Mouse (Mus musculus) brown adipose tissue, adult 24 weeks (tissue): ENCODE measurements around the gene Prdm8. TPM values are rescaled to one million over a fixed set of nuclear protein-coding genes. Genes with fewer than 3 reads are reported as not detected.
A peak's percentile ranks its signal among the peaks of the same experiment; 100 is the strongest.

Experiments used
- H3K27ac ChIP-seq: fragments of 200-500 bp; replicated peaks from 2 replicates; pipeline ENCODE4 v1.5.1; 2012; ENCODE audit warnings: low read depth, mild to moderate bottlenecking, low read length
- H3K4me1 ChIP-seq: fragments of 200-500 bp; 2 replicates; pipeline ENCODE4 v1.6.1; 2012; ENCODE audit warnings: low read length, mixed read lengths; ENCODE audit not compliant: control insufficient read depth, insufficient read depth, insufficient read length
- H3K4me3 ChIP-seq: fragments of 200-500 bp; 2 replicates; pipeline ENCODE4 v1.5.1; 2012; ENCODE audit warnings: low read depth, mild to moderate bottlenecking, low read length, moderate library complexity; ENCODE audit not compliant: insufficient read depth
- polyA plus RNA-seq: library from polyadenylated mRNA; stranded (reverse); fragments of >200 nt; gene quantifications from 2 replicates; pipeline ENCODE4 v1.2.4, GENCODE M21; 2012; ENCODE audit not compliant: missing spikeins, insufficient read depth, insufficient read length

Gene Prdm8
- polyA plus RNA-seq, 1 experiment, result 0.83 TPM

DNA sequence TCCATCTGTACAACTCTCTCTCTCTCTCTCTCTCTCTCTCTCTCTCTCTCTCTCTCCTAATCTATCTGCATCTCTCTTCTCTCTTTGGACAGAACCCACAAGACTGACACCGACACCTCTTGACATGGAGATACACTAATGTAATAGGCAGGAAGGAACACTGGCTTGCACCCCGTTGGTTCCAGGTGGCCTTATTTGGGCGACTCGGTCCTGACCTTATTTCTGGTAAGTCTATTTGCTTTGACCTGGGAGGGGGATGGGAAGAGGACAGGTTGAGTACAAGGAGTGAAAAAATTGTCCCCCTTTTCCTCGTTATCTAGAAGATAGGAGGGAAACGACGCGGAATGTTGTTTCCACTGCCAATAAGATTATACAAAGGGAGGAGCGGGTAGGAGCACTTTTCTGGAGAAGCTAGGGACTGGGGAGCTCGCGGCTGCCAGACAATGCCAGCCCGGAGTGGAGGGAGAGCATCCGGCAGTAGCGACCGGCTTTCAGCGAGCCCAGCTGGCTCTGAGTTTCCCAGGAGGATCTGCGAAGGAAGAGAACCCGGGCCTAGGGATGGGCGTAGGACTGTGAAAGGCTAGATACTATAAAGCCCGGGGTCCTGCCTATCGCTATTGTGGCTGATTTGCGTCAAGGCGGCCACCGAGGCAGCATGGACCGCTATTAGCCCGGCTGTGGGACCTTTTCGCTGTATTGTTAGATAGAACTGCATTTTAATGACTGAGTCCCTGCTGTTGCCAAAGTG lies 14.1 kb downstream of the Prdm8 start:
- H3K4me1 ChIP-seq, result no peaks in the 10 kb centered on the region; the same call in 1 of the 2 replicates
- H3K27ac ChIP-seq, result no peak overlapping the region
- H3K4me3 ChIP-seq, result peak overlapping the region; percentile 27; the same call in 1 of the 2 replicates

- Histone ChIP-seq H3K27ac (no peak overlapping the region), H3K4me1 (no peaks in the 10 kb centered on the region; the same call in 1 of the 2 replicates), H3K4me3 (no peak overlapping the region)
Observed at GRCm38 (mm10) chr5:98181686-98182602, 14.9 kb downstream of the Prdm8 start.

DNA sequence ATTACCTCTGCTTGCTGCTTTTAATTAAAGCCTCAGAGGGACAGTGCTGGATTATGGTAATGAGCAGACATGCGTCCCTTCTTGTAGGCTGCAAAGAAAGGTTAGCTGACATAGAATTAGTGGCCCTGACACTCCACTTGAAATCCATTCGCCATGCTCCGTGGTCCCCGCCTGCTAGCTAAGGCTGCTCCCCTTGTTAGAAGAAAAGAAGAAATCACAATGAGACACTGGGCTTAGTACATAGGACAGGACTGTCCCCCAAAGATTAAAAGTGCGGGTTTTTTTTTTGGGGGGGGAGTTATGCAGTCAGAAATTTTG lies 15.6 kb downstream of the Prdm8 start:
- H3K4me1 ChIP-seq, result no peaks in the 10 kb centered on the region; the same call in 1 of the 2 replicates
- H3K4me3 ChIP-seq, result no peak overlapping the region
- H3K27ac ChIP-seq, result no peak overlapping the region

DNA sequence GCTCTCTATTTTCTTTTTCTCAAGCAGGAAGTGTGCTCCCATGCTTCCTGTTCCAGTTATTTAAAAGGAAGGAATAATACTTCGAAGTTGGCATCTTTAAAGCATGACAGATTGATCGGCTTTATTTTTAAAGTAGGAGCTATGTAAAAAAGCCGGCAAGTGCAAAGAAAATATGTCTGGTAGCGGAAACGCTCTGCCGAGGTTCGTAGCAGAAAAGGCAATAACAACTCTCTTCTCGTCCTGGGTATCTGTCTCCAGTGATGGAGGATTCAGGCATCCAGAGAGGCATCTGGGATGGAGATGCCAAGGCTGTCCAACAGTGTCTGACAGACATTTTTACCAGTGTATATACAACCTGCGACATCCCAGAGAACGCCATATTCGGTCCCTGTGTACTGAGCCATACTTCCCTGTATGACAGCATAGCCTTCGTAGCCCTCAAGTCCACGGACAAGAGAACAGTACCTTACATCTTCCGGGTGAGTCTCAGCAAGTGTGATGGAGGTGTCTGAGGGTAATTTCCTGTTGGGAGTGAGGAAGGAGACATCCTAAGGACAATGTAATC lies 16.1 kb downstream of the Prdm8 start:
- H3K4me3 ChIP-seq, result no peak overlapping the region
- H3K4me1 ChIP-seq, result no peaks in the 10 kb centered on the region; the same call in 1 of the 2 replicates
- H3K27ac ChIP-seq, result no peak overlapping the region

DNA sequence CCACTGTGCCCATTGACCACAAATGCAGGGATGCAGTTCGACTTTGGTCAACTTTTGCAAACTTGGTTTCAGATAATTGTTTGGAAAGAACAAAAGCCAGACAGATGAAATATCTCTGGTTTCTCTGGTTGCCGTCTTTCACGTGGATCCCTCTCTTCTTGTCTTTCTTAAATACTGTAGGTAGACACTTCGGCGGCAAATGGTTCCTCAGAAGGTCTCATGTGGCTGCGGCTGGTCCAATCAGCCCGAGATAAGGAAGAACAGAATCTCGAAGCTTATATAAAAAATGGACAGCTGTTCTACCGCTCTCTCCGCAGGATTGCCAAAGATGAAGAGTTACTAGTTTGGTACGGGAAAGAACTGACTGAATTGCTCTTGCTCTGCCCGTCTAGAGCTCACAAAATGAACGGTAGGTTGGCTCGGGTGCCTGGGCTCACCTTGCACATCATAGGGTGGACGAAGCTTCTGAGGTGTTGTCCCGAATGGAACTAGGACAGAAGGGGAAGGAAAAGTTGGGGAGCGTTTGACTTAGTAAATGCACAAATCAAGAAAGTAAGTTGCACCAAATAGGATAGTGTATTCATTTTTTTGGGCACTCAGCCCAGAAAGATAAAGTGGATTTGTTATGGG lies 17.4 kb downstream of the Prdm8 start:
- no peak overlapping the region for H3K4me3 ChIP-seq
- no peak overlapping the region for H3K27ac ChIP-seq
- peaks cover 2% of the 10 kb centered on the region for H3K4me1 ChIP-seq

GRCm38 (mm10) chr5:98184971-98185805 lies 18.2 kb downstream of the Prdm8 start:
- no peak overlapping the region for H3K27ac ChIP-seq
- H3K4me3 ChIP-seq, result peak overlapping the region; percentile 62
- H3K4me1 ChIP-seq, result peaks cover 2% of the 10 kb centered on the region

DNA sequence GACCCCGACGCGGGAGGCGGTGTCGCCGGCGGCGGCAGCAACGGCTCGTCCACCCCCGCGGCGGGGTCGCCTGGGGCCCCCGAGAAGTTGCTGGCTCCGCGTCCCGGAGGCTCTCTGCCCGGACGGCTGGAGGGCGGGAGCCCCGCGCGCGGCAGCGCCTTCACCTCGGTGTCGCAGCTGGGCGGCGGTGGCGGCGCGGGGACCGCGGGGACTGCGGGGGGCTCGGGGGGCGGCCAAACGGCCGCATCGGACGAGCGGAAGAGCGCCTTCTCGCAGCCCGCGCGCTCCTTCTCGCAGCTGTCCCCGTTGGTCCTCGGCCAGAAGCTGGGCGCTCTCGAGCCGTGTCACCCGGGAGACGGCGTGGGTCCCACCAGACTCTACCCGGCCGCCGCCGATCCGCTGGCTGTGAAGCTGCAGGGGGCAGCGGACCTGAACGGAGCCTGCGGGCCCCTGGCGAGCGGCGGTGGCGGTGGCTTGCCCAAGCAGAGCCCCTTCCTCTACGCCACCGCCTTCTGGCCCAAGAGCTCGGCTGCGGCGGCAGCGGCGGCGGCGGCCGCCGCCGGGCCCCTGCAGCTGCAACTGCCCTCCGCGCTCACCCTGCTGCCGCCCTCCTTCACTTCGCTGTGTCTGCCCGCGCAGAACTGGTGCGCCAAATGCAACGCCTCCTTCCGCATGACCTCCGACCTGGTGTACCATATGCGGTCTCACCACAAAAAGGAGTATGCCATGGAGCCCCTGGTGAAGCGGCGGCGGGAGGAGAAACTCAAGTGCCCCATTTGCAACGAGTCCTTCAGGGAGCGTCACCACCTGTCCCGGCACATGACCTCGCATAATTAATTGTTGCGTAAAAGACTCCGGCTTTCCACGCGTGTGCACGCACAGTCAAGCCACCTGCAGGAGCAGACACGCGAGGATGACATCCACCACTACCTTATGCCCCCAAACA lies 19.1 kb downstream of the Prdm8 start:
- H3K4me3 ChIP-seq, result peak overlapping the region; percentile 62
- H3K27ac ChIP-seq, result no peak overlapping the region
- peaks cover 2% of the 10 kb centered on the region for H3K4me1 ChIP-seq

DNA sequence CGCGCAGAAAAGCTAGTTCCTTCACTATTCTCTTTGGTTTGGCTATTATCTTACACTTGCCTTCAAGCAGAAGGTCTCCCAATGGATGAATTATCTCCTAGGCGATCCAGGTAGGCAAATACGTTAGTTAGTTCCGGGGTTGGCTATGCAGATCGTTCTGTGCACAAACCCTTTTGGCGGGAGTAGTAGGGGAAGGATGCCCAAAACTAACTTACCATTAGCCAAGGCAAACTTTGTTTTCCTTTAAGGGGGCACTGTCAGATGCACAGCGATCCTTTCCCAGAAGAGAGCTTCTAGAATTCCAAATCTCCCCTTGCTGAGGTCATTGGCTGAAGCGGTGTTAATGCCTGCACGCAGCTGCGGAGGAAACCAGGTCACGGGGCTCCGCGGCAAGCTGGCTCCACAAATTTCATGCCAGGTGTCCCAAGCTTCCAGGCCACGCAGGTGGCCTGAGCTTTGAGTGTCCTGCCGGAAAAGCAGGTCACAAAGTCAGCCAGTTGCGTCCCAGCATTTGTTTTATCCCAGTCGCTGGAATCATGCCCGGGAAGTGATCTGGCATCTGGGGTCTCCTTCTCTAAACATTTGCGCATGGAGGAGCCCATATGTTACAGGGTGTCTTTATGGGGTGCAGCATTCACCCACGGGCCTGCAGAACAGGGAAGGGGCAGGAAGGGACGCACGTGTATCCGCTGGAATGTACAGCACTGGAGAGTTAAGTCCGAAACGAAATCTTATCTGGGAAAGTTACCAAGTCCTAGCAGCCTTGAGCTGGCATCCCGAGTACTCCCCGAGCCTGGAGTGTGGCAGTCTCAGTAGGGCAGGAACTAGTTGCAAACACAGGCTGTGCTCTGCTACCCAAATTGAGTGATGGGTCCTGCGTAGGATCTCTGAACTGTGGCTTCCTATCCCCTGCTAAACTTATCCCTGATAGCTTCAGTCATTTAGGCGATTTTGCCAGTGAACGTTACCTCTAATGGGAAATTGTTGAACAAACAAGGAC lies 22.5 kb downstream of the Prdm8 start:
- Histone ChIP-seq H3K4me3 (no peak overlapping the region), H3K27ac (no peak overlapping the region)

DNA sequence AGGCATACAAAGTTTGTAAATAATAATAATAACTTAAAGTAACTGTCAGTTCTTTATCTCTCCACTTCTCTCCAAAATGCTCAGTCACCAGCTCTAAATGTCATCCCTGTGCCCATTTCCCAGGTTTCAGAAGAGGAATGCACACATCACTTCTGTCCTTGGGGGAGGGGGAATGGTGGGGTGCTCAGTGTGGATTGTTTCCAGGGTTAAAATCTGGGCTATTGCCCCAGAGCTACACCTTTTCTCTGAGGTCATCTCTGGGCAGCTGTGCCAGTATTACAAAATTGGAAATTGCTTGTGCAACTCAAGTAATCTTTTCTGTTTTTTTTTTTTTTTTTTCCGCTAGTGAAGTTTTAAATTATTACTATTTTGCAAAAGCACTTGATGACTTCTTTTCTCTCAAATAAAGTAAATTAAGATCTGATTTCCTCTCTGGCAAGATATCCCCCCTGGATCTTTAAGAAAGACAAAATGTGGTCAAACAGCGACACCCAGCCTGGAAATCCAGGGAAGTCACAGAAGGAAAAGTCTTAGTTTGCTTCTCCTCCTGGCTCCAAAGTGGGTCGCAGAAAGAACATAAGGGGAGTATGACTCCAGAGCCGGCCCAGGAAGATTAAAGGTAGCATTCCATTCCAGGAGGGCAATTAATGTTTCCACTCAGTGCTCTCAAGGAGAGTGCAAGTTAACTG lies 25.4 kb downstream of the Prdm8 start:
- no peak overlapping the region for H3K4me3 ChIP-seq
- peaks cover 2% of the 10 kb centered on the region; the same call in 1 of the 2 replicates for H3K4me1 ChIP-seq
- no peak overlapping the region for H3K27ac ChIP-seq

More for the DNA sequence above, 22.5 kb downstream of the Prdm8 start:
- peaks cover 2% of the 10 kb centered on the region for H3K4me1 ChIP-seq

DNA sequence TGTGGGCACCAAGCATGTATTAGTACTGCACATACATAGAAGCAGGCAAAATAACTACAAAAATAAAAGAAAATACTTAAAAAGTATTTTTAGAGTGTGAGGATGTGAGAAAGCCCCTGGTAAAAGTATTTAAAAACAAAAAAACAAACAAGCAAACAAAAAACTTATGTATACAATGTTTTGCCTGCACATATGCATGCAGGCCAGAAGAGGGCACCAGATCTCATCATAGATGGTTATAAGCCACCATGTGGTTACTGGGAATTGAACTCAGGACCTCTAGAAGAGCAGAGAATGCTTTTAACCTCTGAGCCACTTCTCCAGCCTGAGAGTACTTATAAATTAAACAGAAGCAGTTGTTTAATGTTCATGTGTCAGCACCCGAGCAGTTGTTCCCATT lies 28.0 kb downstream of the Prdm8 start:
- Histone ChIP-seq H3K4me3 (no peak overlapping the region), H3K27ac (no peak overlapping the region), H3K4me1 (no peaks in the 10 kb centered on the region)

GRCm38 (mm10) chr5:98198412-98199218 lies 31.6 kb downstream of the Prdm8 start:
- Histone ChIP-seq H3K27ac (no peak overlapping the region), H3K4me1 (no peaks in the 10 kb centered on the region), H3K4me3 (no peak overlapping the region)

DNA sequence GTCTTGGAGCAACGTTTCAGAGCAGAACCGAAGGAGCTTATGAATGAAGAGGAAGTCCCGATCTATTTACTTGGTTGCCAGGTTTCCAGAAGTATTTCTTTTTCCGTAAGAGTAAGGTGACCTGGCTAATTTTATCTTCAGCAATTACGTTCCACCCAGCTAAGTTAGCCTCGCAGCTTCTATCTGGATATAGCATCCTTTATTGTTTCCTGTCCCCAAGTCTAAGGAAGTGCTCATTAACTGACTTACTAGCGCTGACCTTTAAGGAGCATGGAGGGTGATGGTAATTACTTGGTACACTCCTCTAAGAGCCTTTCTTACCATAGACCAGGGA lies 32.2 kb downstream of the Prdm8 start:
- Histone ChIP-seq H3K27ac (no peak overlapping the region), H3K4me3 (no peak overlapping the region), H3K4me1 (no peaks in the 10 kb centered on the region)
